Mouse (Mus musculus): ENCODE data around the gene Cenpp.

GRCm38 (mm10) chr13:49504510-49504909 is 148.1 kb downstream of the Cenpp start, which contains the start of gene Ecm2:
- TF ChIP-seq CTCF (IDR thresholded peaks at IDR 0.05; ENCODE audit: insufficient read depth, low read depth, low read length), result no peak
- TF ChIP-seq POLR2A (IDR thresholded peaks at IDR 0.05; ENCODE audit: insufficient read depth, low read depth, low read length), result no peak

All from olfactory bulb, adult 2 months (tissue).